Mouse (Mus musculus) lung, adult 18-20 months (tissue): ENCODE data around the gene Dohh.

Experiments
- DNase-seq, 2 experiments: peaks; one replicate each; pipeline ENCODE4 v3.0.0; 2022; ENCODE audit warnings: mixed read lengths in 2 of 2

Gene Dohh

DNA sequence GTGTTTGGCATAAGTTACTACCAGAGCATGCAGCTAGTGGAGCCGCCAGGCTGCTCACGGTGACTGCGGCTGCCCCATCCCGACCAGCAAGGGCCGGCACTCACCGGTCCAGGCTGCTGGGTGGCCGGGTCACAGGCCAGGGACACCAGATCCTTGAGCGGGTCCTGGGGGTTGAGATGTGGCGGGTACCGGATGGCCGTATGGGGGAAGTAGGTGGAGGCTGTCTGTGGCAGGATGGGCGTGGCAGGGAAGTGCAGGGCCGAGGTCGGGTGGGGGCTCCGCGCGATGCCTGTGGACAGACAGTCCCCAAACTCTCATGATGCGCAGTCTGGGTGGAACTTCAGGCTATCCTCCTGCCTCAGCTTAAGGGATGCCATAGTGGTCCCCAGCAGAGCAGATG, 20.5 kb downstream of the Dohh start:
- peak; percentile 73 to 75 for DNase-seq

DNA sequence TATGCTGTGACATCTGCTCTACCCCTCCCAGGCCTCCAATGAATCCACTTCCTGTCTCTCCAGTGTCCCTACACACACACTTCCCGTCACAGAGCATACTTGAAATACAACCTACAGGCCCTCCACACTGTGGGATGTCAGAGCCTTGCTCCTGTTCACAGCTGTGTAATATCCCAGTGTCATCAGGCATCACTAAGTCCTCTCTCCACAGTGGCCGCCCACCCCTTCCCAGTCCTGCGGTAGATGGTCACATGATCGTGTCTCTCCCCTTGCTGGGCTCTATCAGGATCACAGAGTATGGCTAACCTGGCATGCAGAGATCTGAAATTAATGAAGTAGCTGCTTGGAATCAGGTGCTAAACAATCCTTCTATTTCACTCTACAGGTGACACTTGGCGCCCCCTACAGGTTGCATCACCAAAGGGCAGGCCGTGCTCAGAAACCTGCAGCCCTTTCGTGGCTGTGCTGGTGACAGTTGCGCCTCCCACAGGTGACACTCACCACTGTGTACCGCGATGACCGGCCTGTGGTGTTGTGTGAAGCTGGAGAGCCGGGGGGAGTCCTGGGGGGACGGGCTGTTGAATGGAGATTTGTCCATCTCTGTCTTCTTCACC, 21.5 kb downstream of the Dohh start:
- peak in 1 of 2 experiments; percentile 74 for DNase-seq

DNA sequence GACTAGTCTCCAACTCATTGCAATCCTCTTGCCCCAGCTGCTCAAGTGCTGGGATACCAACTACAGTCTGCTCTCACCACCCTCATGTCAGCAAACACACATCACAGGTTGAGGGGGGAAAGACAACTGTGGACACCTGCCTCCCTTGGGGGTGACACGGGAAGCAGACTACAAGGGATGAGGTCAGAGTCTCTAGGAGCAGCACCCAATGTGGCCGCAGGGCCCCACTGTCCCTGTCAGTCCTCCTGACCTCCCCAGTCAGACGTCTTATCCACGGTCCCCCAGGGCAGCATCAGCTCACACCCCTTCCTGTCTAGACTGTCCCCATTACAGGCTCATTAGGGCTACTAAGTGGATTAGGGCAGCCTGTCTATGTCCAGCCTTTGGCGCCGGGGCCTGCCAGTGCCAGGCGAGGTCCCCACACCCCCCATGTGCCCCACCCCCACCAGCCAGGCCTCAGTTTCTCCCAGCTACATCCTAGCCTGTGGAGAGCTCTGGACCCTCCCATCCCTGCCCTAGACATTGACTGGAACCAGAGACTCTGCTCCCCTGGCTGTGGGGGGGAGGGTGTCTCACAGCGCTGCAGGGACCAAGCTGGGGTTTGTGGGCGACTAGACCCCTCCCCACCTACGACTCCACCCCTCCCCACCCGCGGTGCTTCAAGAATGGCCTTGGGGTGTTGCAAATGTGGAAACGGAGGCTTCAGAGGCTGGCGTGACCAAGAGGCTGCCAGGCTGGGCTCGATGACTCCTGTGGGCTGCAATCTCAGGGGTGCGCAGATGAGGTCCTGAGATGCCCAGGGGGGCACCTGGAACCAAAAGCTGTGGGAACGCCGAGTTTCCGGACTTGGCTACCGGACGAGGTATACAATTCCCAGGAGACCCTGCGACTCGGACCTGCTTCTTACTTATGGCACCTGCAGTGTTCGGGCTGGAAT, 22.5 kb downstream of the Dohh start:
- DNase-seq = no peak

DNA sequence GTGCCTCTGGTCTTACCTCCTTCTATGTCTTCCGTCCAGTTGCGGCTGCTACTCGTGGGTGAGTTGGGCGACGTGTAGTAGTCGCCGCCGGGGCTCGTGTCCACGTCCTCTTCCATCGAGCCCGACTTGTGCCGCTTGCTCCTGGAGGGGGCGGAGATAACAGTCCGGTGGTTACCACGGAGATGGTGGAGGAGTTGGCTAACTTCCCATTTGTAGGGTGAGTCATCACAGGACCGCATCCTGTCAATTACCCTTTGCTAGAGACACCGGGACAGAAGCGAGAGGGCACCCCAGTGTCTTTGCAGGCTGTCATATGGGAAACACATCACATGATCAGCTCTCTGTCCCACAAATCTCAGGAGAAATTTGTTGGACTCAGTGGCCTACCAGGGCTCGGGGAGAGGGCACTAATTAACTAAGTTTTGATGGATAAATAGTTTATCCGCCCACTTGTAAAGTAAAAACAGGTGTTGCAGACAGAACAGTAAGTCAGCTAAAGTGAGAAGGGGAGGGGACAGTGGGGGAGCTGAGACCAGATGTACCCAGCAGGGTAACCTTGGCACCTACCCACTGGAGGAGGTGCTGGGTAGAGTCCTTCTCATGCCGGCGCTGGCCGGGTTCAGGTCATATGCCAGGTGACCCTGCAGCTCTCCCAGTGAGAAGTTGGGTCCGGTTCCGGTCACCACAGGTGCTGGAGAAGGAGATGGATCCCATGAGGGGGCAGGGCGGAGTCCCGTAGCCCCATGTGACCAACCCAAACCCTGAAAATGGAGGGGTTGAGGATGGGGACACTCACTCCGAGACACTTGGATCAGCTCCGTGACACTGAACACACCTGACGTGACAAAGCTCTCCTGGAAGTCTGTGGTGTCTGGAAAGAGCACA, 23.6 kb downstream of the Dohh start:
- peak; percentile 91 to 94 for DNase-seq

DNA sequence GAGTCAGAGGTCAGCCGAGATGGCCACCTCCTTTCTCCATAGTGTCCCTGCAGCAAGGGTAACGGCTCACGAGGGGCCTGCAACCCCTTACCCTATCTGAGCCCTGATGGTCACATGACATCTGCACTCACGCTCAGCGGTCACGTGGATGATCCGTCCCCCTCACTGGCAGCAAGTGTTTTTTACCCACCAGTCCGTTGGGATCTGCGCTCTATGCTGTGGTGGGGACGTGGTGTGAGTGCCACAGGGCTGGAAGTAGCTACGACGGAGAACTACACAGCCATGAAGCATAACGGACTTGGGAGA, 24.1 kb downstream of the Dohh start:
- no peak for DNase-seq

DNA sequence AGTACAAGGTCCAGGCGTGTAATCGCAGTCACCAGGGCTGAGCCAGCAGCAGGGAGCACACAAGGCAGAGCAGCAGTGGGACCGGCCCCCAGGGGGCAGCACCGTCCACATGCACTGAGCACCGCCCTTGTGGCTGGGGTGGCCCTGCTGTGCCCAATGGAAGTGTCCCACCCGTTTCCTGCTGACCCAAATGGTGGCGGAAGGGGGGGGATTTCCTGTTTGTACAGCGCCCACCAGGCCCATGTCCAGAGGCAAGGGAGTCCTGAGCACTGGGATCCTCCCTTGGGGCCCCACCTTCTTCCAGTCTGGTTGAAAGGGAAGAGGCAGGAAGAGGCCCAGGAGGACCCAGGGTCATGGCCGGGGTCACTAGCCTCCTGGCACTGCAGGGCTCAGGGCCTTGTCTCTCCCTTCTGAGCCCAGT, 24.7 kb downstream of the Dohh start:
- DNase-seq = peak; percentile 93 to 95

DNA sequence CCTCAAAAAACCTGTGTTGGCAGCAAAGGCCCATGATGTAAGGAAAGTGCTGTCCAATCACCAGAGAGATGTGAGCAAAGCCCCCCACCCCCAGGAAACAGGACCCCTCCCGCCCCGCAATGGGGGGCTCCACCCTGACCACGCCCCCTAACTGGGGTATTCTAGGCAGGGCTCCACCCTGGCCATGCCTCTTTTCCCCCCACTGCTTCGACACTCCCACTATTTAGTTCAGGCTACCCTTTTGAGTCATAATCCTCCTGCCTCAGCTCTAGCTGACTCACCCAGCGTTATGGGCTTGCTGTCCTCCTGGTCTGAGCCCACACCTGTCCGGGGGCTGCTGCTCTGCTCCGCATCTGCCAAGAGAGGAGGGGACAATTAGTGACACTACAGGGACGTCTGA, 25.1 kb downstream of the Dohh start:
- DNase-seq = no peak

DNA sequence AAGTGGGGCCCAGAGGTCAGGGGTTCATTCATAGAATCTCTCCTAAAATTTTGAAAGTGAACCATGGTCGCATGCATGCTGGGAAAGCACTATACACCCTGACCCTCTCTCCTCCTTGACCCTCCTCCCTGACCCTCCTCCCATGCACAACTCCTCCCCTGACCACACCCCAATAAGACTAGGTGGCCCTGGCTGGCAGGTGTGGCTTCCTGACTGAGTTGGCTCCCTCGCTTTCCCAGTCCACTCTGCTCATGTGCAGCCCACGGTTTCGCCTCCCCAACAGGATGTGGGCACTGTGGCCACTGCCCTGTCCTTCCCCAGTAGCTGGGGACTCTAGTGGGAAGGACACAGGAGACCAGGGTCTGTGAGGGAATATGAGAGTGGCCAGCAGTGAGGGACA, 26.1 kb downstream of the Dohh start:
- DNase-seq = peak; percentile 63 to 72

DNA sequence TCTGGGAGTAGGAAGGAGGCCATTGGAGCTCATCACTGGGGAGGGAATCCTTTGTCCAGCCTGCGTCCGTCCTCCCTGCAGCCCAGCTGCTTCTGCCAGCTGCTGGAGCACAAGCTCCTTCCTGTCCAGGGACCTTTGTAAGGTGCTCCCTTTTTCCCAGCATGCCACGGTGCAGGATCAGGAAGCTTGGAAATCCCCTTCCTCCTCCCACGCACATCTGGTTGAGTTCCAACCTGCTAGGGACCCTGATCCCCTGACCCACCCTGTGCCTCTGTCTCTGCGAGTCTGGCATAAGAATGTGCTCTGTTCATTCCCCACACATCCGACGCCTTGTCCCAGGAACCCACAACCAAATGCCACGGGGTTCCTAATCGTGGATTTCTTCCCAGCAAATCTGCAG, 26.8 kb downstream of the Dohh start:
- DNase-seq = no peak

DNA sequence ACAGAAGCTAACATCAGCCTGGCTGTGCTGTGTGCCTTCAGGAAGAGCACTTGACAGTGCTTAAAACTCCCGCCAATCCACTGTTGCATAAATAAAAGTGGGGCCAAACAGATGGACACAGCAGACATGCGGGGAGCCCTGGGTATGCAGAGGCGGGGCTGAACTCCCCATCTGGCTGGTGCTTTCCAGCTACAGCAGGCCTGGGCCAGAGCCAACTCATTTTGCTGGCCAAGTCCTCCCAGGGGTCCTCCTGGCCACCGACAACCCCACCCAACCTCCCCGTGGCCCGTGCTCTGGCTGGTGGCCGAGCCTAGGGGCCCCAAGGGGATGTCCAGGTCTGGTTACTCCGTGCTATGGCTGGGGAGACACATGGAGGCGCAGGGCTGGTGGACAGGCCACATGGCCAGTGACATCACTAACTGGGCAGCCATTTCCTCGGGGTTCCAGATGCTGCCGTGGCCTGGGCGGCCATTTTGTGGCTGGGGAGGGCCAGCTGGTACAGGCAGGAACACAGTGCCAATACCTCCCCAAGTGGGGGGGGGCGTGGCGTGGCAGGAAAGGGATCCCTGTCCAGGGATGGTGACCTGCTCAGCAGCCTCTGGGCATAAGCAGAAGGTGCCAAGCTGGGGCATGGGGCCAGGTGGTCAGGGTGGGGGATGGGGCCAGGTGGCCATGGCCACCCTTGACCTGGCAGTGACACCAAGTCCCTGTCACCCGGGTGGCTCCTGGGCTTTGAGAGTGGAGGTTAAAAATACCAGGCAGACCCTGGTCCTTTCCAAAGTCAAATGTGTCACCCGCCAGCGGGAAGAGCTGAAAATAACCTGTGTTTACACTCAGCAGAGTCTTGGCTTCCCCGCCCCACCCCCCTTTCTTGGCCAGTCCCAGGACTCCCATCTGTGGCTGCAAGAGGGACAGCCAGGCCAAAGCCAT, 27.5 kb downstream of the Dohh start:
- DNase-seq = peak; percentile 79 to 86

DNA sequence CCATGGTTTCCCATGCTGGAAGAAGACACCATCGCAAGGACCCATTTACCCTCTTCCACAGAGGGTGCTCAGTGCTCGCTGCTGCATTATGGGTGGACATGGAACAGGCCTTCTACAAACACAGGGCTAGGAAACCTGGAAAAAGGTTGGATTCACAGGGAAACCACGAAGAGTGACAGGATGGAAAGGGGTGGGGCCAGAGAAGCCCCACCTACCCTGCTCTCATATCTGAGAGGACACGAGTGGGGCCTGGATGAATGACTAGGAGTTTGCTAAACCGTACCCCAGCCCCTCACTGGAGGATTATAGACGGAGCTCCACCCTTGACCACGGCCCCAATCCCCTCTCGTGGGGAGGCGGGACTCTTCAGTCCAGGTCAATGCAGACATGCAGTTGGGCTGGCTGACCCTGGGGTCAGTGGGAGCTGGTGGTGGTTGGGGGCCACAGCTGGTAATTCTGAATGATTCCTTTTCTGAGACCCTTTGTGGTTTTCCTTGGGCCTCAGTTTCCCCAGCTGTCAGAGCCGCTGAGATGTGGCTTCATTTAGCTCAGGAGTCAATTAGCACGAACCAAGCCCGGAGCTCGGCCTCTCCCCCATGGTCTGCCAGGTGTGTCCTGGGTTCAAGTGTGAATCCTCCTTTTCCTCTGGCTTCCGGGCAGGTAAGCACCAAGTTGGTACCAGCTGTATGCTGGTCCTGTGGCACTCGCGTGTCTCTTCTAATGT, 28.5 kb downstream of the Dohh start:
- no peak for DNase-seq

DNA sequence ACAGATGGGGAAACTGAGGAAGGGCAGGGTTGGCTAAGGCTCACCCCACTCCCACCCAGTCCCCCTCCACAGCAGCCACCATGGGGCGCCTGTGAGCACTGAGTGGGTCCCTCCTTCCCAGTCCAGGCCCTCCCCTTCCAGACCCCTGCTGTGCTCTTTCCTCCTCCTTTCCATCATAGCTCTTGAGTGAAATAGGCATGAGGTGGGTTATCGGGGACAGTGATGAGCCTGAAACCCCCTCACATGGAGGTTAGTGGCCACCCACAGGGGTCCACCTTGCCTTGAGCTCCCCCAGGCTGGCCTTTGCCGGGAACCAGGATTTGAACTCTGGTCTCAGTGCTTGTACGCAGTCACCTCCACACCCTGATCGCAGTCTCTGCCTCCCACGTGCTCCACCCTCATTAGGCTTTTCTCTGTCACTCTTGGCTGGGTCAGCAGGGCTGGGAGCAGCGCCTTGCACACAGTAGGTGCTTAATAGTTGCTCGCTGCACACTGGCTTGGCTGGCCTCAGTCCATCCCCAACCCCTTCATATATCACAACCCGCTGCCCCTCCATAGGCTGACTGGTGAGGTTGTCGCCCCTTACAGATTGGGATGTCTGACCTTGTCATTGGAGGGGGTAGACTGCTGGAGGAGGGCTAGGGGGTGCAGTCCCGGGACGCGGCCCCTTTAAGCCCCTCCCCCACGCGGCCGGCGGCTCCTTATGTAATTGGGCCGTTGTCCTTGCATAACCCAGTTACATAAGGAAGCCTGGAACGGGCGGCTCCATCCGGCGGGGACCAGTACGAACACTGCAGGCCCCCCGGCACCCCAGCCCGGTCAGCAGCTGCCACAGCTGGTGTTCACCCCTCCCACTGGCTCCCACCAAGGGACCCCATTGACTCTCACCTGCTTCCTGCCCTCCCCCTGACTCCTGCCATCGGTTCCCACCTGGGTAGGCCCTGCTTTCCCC, 29.4 kb downstream of the Dohh start:
- DNase-seq = peak; percentile 89 to 94

DNA sequence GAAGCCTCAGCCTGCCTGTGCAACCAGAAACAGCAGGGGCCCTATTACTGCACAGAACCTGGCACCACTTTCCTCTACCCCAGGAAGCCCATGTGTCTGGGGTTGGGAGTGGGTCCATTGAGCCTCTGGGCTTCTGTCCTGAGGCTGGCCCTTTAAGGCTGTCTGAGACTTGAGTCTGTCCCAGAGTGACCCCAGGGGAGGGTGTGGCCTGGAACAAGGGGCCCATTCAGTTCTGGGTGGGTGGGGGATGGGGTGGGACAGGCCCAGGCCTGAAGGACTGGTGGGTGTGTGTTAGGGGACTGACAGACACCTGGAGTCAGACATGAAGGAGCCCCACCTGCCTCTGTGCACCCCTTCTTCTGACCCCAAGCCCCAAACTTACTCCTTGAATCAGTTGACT, 30.5 kb downstream of the Dohh start:
- DNase-seq = peak in 1 of 2 experiments; percentile 77

DNA sequence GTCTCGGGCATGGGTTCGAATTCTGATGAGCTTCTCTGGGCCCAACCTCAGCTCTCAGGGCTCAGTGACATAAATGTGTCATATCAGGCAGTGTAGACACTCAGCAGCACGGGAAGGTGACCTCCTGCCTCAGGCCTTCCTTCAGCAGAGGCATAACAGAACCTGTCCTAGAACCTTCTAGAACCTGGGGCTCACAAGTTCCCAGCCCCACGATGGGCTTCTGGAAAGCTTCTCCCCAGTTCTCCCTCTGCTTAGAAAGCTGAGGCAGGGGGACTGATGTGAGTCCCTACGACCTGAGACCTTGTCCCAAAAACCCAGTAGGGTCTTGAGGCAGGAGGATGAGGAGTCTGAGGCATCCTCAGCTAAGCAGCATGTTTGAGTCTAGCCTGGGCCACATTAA, 30.9 kb downstream of the Dohh start:
- no peak for DNase-seq

DNA sequence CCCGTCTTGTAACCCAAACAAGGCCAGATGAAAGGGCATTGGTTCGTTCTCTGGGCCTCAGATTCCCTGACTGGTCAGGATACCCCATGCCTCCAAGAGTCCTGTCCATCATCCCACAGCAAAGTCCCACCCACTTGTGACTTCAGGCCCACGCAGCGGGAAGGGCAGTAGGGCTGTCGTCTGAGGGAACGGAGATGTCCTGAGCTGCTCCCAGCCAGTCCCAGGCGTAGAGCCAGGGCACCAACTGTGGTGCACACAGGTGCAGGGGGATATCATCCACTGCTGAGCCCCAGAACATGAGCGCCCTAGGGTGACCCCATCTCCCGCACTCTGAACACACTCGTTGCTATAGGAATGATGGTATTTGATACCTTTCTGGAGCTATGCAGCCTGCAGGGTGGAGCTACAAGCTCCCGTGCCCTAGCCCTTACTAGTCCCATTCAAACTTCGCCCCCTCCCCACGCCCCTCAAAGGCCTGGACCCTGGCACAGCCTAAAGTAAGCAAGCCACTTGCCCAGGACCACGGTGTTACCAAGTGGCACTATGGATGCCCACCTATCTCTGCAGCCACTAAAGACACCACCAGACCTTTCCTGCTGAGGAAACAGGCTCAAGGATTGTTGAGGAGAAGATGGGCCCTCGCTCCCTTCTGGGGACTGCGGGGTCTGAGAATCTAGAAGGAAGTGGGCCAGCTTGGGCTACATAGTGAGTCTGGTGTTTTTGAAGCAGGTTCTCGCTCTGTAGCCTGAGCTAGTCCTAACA, 31.5 kb downstream of the Dohh start:
- no peak for DNase-seq

DNA sequence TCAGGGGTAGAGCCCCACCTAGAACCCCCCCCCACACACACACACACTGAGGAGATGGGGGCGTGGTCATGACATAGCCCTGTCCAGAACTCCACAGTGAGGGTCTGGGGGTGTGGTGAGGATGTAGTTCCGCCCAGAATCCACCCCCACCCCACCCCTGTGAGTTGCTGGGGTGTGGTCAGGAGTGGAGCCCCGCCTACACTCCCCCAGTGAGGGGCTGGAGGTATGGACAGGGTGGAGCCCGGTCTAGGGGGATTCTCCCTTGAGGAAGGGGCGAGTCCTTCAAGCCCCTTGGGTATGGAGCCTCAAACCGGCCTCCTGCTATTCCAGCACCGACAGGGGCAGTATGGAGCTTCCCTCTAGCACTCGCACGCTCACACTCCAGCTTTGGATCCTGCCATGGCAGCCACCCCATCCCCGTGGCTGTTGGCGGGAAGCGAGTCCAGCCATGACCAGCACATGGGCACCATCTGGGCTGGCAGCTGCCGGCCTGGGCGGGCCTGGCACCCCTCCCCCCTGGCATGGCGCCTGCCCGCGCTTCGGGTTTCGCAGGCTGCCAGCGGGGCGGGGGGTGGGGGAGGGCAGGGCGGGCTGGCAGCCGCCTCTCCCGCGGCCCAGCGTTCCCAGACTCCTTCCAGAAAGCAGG, 32.5 kb downstream of the Dohh start:
- DNase-seq = peak; percentile 84 to 89

DNA sequence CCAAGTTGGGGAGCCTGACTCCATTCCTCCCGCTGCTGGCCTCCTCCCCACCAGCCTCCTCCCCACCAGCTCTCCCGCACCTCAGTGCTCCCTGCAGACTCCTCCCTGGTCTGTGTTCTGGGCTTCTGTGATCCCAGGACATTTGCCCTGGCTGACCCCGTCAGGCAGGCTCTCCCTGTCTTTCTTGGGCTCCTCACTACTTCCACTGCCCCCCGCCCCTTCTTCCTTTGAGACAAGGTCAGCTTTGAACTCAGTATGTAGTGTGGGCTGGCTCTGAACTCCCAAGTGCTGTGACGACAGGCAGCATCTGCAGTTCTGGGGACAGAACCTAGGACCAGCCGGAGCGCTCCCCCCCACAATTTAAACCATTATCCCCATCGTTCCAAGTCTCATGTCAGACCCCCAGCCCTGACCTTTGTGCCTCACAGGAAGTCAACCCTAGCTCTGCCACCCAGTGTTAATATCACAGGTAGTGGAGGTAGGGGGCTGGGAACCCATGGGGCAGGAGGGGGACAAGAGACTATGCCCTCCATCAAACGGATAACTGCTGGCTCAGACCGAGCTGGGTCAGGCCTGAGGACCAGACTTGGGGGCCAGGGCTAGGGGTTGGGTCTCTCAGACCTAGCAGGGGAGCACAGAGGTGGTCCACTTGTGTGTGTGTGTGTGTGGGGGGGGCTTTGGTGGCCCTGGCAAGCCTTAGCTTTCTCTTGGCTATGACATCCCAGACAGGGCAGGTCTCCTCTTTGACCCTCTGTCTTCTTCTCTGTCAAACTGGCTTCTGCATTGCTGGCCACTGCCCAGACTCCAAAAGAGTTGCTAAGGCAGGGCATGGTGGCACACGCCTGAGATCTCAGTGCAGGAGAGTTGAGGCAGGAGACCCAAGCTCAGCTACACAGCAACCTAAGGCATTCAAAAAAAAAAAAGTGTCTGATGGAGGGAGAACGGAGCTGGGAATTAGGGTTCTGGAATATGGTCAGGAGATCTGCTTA, 33.3 kb downstream of the Dohh start:
- DNase-seq = peak in 1 of 2 experiments; percentile 55
